ENCODE assay signal across 9 mouse cellular contexts in the genomic region with DNA sequence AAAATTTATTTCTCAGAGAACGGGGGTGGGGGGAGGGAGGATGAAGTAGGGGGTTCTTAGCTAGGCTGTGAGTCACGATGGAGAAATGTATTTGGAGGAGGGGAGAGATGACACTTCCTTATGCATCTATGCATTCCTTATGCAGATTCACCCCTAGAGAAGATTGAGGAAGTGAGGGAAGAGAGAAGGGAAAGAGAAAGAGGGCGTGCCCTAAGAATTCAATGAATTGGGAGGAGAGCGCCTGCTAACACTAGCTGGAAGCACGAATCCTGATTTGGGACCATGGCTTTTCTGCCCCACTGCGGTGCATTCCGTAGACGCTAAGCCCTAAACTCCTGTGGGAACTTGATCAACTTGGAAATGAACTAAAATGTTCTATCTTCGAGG. TPM values are rescaled to one million over a fixed set of nuclear protein-coding genes. Genes with fewer than 3 reads are reported as not detected.
DNase-seq lines count a peak whose midpoint lies in the region; ATAC-seq lines count a peak whose summit lies in the region.
"Had no signal": no experiment of that assay in that cellular context is flagged by ENCODE, and none has a peak within 500 bp of the region (broad histone marks: within the 10 kb centered on the region; RNA-seq: fewer than 3 reads in every experiment).

No protein-coding gene starts in this region.

- peak overlapping the region; percentile 74 for H3K4me2 ChIP-seq in heart, embryonic 16.5 days (ENCODE audit: low read depth, low read length)
- peak overlapping the region; percentile 97 for H3K4me2 ChIP-seq in embryonic facial prominence, embryonic 12.5 days (replicated peaks)
- peak overlapping the region; percentile 98 for H3K4me2 ChIP-seq in intestine, embryonic 16.5 days (ENCODE audit: low read depth, low read length)
- peak overlapping the region; percentile 98 for H3K4me2 ChIP-seq in midbrain, embryonic 15.5 days

- no peak overlapping the region for H3K27ac ChIP-seq in heart, embryonic 16.5 days (ENCODE audit: low read length)
- no peak overlapping the region for H3K27ac ChIP-seq in embryonic facial prominence, embryonic 12.5 days
- H3K27ac ChIP-seq in intestine, embryonic 16.5 days (ENCODE audit: low read length): no peak overlapping the region
- H3K27ac ChIP-seq in midbrain, embryonic 15.5 days: peak overlapping the region; percentile 83; the same call in 1 of the 2 replicates

- no peak overlapping the region for H3K9ac ChIP-seq in heart, embryonic 16.5 days (ENCODE audit: low read length)
- no peak overlapping the region for H3K9ac ChIP-seq in embryonic facial prominence, embryonic 12.5 days
- H3K9ac ChIP-seq in intestine, embryonic 16.5 days (ENCODE audit: low read depth, low read length): no peak overlapping the region; the same call in 1 of the 2 replicates
- H3K9ac ChIP-seq in midbrain, embryonic 15.5 days: no peak overlapping the region; the same call in 1 of the 2 replicates

- H3K4me3 ChIP-seq in heart, embryonic 16.5 days (ENCODE audit: low read length): peak overlapping the region; percentile 52
- peak overlapping the region; percentile 49 for H3K4me3 ChIP-seq in embryonic facial prominence, embryonic 12.5 days
- H3K4me3 ChIP-seq in intestine, embryonic 16.5 days (ENCODE audit: low read length): peak overlapping the region; percentile 57
- H3K4me3 ChIP-seq in midbrain, embryonic 15.5 days: peak overlapping the region; percentile 65

- ATAC-seq in heart, embryonic 16.5 days (replicated peaks; ENCODE audit: extremely low read depth, insufficient read depth, low FRiP score): no peak
- ATAC-seq in embryonic facial prominence, embryonic 12.5 days (ENCODE audit: insufficient number of reproducible peaks, insufficient read depth, low FRiP score, low TSS enrichment): 0 out of 2 replicates have a peak, but pooled peaks have one; percentile 11
- ATAC-seq in intestine, embryonic 16.5 days: peak; percentile 59; the same call in 1 of the 2 replicates
- no peak; the same call in 1 of the 2 replicates for ATAC-seq in midbrain, embryonic 15.5 days (replicated peaks)

- no peak for DNase-seq in heart, adult 18-20 months
- DNase-seq in urinary bladder, postnatal 36 days (ENCODE audit: low spot score in 2 of 2): no peak
- no peak for DNase-seq in kidney, postnatal 36 days
- no peak for DNase-seq in retina, embryonic 14.5 days (ENCODE audit: low spot score)

- no peaks in the 10 kb centered on the region for H3K36me3 ChIP-seq in heart, embryonic 16.5 days (ENCODE audit: control insufficient read depth, insufficient read depth)
- no peaks in the 10 kb centered on the region for H3K36me3 ChIP-seq in embryonic facial prominence, embryonic 12.5 days
- no peaks in the 10 kb centered on the region for H3K36me3 ChIP-seq in intestine, embryonic 16.5 days (ENCODE audit: control insufficient read depth, insufficient read depth, low read length)
- no peaks in the 10 kb centered on the region for H3K36me3 ChIP-seq in midbrain, embryonic 15.5 days (replicated peaks)

- H3K27me3 ChIP-seq in heart, embryonic 16.5 days (ENCODE audit: control insufficient read depth, insufficient read depth, low read length): 0 out of 2 replicates have a peak, but pooled peaks cover 6% of the 10 kb centered on the region
- peaks cover 17% of the 10 kb centered on the region for H3K27me3 ChIP-seq in embryonic facial prominence, embryonic 12.5 days
- no peaks in the 10 kb centered on the region for H3K27me3 ChIP-seq in intestine, embryonic 16.5 days (replicated peaks; ENCODE audit: control insufficient read depth, insufficient read depth, low read length)
- H3K27me3 ChIP-seq in midbrain, embryonic 15.5 days (replicated peaks): no peaks in the 10 kb centered on the region; the same call in 1 of the 2 replicates

- peaks cover 3% of the 10 kb centered on the region; the same call in 1 of the 2 replicates for H3K4me1 ChIP-seq in heart, embryonic 16.5 days (ENCODE audit: control insufficient read depth, insufficient read depth, low read length)
- H3K4me1 ChIP-seq in embryonic facial prominence, embryonic 12.5 days: no peaks in the 10 kb centered on the region; the same call in 1 of the 2 replicates
- peaks cover 2% of the 10 kb centered on the region; the same call in 1 of the 2 replicates for H3K4me1 ChIP-seq in intestine, embryonic 16.5 days (ENCODE audit: control insufficient read depth, insufficient read depth, low read length)
- no peaks in the 10 kb centered on the region for H3K4me1 ChIP-seq in midbrain, embryonic 15.5 days

- WGBS in heart, embryonic 16.5 days: 11% methylated on average over 9 of the region's 9 CpGs
- 12% methylated on average over 9 of the region's 9 CpGs for WGBS in embryonic facial prominence, embryonic 12.5 days
- WGBS in intestine, embryonic 16.5 days: 11% methylated on average over 9 of the region's 9 CpGs
- WGBS in midbrain, embryonic 15.5 days: 13% methylated on average over 9 of the region's 9 CpGs

- H3K9me3 ChIP-seq in heart, embryonic 16.5 days (replicated peaks; ENCODE audit: control insufficient read depth, low read length): 0 out of 2 replicates have a peak, but pooled peaks cover 3% of the 10 kb centered on the region
- no peaks in the 10 kb centered on the region for H3K9me3 ChIP-seq in embryonic facial prominence, embryonic 12.5 days
- no peaks in the 10 kb centered on the region for H3K9me3 ChIP-seq in intestine, embryonic 16.5 days (ENCODE audit: control insufficient read depth, low read length)
- H3K9me3 ChIP-seq in midbrain, embryonic 15.5 days: no peaks in the 10 kb centered on the region

RNA-seq across cellular contexts. Expression of gene Foxi3, which starts 56.1 kb away (rescaled TPM):
- not detected in 2 replicates for polyA plus RNA-seq in heart, embryonic 16.5 days (2015; fragmentation: Nextera tagmentation; extraction: Ambion mirVana)
- not detected for total RNA-seq in heart, adult 18-20 months (2021)
- polyA plus RNA-seq in embryonic facial prominence, embryonic 12.5 days (2016; fragmentation: Nextera tagmentation; extraction: Ambion mirVana): 1.3 and 1.7 TPM in 2 replicates
- polyA plus RNA-seq in intestine, embryonic 16.5 days (2015; fragmentation: Nextera tagmentation; extraction: Ambion mirVana): not detected in 2 replicates
- polyA plus RNA-seq in midbrain, embryonic 15.5 days (2015; fragmentation: Nextera tagmentation; extraction: Ambion mirVana): not detected in 2 replicates
- total RNA-seq: hematopoietic stem cell, adult 5-6 weeks had no signal

Comparison
In these comparisons a context has a peak if more than half of its experiments do, and no peak if none do; other contexts are left out.
1. ATAC-seq: peak in embryonic facial prominence, embryonic 12.5 days (single experiment) and intestine, embryonic 16.5 days (single experiment); none in heart, embryonic 16.5 days (single experiment) and midbrain, embryonic 15.5 days (single experiment).
2. Peak in every context shown above with its lines, with median percentiles within 50 percentile points of each other: H3K4me2 ChIP-seq and H3K4me3 ChIP-seq.